Mouse (Mus musculus): ENCODE data around the gene Jak3. TPM values are rescaled to one million over a fixed set of nuclear protein-coding genes. Genes with fewer than 3 reads are reported as not detected.

The Jak3 gene
- total and polyA plus RNA-seq, 3 experiments, result 15.7 to 68.8 (median 29.8) TPM

- Histone ChIP-seq H3K4me1 (ENCODE audit: insufficient read depth, low read depth, low read length) (peaks cover 35% of the 10 kb centered on the region), H3K36me3 (replicated peaks) (no peaks in the 10 kb centered on the region), H3K4me3 (ENCODE audit: low read depth, low read length) (no peak overlapping the region), H3K9me3 (replicated peaks) (no peaks in the 10 kb centered on the region), H3K27me3 (ENCODE audit: insufficient read depth, low read length) (peaks cover 67% of the 10 kb centered on the region)
- no peak for ATAC-seq (ENCODE audit: extremely low read depth, insufficient number of reproducible peaks, low FRiP score, poor library complexity, severe bottlenecking)
- TF ChIP-seq GATA1 (IDR thresholded peaks at IDR 0.05; ENCODE audit: borderline replicate concordance, low read length), result no peak
- no peak for TF ChIP-seq TAL1 (conservative IDR thresholded peaks at IDR 0.05; ENCODE audit: low read depth, low read length)
- TF ChIP-seq CTCF (IDR thresholded peaks at IDR 0.05; ENCODE audit: low read depth, low read length), result no peak
- TF ChIP-seq GATA2 (IDR thresholded peaks at IDR 0.05; ENCODE audit: borderline replicate concordance, low read depth, low read length), result no peak
- TF ChIP-seq POLR2AphosphoS5 (IDR thresholded peaks at IDR 0.05; ENCODE audit: insufficient replicate concordance, low read depth, low read length), result no peak
- DNase-seq (ENCODE audit: low spot score), result no peak
These were observed 37.8 kb upstream of the Jak3 start for GRCm38 (mm10) chr8:71638321-71638720.

DNA sequence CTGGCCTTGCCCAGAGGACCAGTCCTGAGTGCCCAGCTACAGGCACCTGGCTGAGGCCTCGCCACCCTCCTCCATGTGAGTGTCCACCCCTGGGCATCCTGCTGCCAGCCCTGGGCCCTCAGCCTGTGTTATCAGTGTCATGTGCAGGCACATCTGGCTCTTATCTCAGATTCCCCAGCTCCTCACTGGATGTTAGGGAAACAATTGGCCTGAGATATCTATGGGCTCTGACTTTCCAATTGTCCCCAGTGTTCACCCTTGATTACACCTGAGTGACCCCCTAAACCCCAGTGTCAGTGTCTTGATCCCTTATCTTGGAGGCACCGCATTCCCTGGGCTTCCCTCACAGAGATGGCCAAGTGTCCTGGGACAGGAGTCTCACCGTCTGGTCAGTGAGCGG, 36.8 kb upstream of the Jak3 start:
- H3K36me3 ChIP-seq (replicated peaks), result no peaks in the 10 kb centered on the region
- H3K27me3 ChIP-seq (ENCODE audit: insufficient read depth, low read length), result peaks cover 62% of the 10 kb centered on the region
- ATAC-seq (ENCODE audit: extremely low read depth, insufficient number of reproducible peaks, low FRiP score, poor library complexity, severe bottlenecking), result peak; percentile 54; the same call in 1 of the 2 replicates
- no peaks in the 10 kb centered on the region for H3K9me3 ChIP-seq (replicated peaks)
- peaks cover 27% of the 10 kb centered on the region for H3K4me1 ChIP-seq (ENCODE audit: insufficient read depth, low read depth, low read length)
- DNase-seq (ENCODE audit: low spot score), result no peak
- H3K4me3 ChIP-seq (ENCODE audit: low read depth, low read length), result peak overlapping the region; percentile 35; the same call in 1 of the 2 replicates
- TF ChIP-seq GATA1 (IDR thresholded peaks at IDR 0.05; ENCODE audit: borderline replicate concordance, low read length) (no peak), TAL1 (conservative IDR thresholded peaks at IDR 0.05; ENCODE audit: low read depth, low read length) (peak; percentile 56)

- peaks cover 57% of the 10 kb centered on the region for H3K27me3 ChIP-seq (ENCODE audit: insufficient read depth, low read length)
- H3K36me3 ChIP-seq (replicated peaks), result no peaks in the 10 kb centered on the region
- TF ChIP-seq CTCF (IDR thresholded peaks at IDR 0.05; ENCODE audit: low read depth, low read length) (no peak), POLR2AphosphoS5 (IDR thresholded peaks at IDR 0.05; ENCODE audit: insufficient replicate concordance, low read depth, low read length) (no peak), GATA2 (IDR thresholded peaks at IDR 0.05; ENCODE audit: borderline replicate concordance, low read depth, low read length) (no peak), GATA1 (IDR thresholded peaks at IDR 0.05; ENCODE audit: borderline replicate concordance, low read length) (no peak), TAL1 (conservative IDR thresholded peaks at IDR 0.05; ENCODE audit: low read depth, low read length) (no peak)
- 0 out of 2 replicates have a peak, but pooled peaks cover 4% of the 10 kb centered on the region for H3K4me1 ChIP-seq (ENCODE audit: insufficient read depth, low read depth, low read length)
- ATAC-seq (ENCODE audit: extremely low read depth, insufficient number of reproducible peaks, low FRiP score, poor library complexity, severe bottlenecking) (no peak), DNase-seq (ENCODE audit: low spot score) (no peak)
- H3K4me3 ChIP-seq (ENCODE audit: low read depth, low read length), result no peak overlapping the region
- no peaks in the 10 kb centered on the region for H3K9me3 ChIP-seq (replicated peaks)
These were observed 30.6 kb upstream of the Jak3 start for GRCm38 (mm10) chr8:71645510-71645909.

GRCm38 (mm10) chr8:71654600-71654999, 21.5 kb upstream of the Jak3 start:
- TF ChIP-seq TAL1 (conservative IDR thresholded peaks at IDR 0.05; ENCODE audit: low read depth, low read length), result no peak
- TF ChIP-seq CTCF (IDR thresholded peaks at IDR 0.05; ENCODE audit: low read depth, low read length), result no peak
- TF ChIP-seq GATA1 (IDR thresholded peaks at IDR 0.05; ENCODE audit: borderline replicate concordance, low read length), result no peak
- no peak for TF ChIP-seq GATA2 (IDR thresholded peaks at IDR 0.05; ENCODE audit: borderline replicate concordance, low read depth, low read length)
- TF ChIP-seq POLR2AphosphoS5 (IDR thresholded peaks at IDR 0.05; ENCODE audit: insufficient replicate concordance, low read depth, low read length), result no peak
- Histone ChIP-seq H3K36me3 (replicated peaks) (no peaks in the 10 kb centered on the region), H3K4me1 (ENCODE audit: insufficient read depth, low read depth, low read length) (peaks cover 21% of the 10 kb centered on the region), H3K9me3 (replicated peaks) (no peaks in the 10 kb centered on the region), H3K27me3 (ENCODE audit: insufficient read depth, low read length) (peaks cover 52% of the 10 kb centered on the region), H3K4me3 (ENCODE audit: low read depth, low read length) (no peak overlapping the region)
- DNase-seq (ENCODE audit: low spot score), result no peak
- no peak for ATAC-seq (ENCODE audit: extremely low read depth, insufficient number of reproducible peaks, low FRiP score, poor library complexity, severe bottlenecking)

- peaks cover 62% of the 10 kb centered on the region for H3K27me3 ChIP-seq (ENCODE audit: insufficient read depth, low read length)
- DNase-seq (ENCODE audit: low spot score) (no peak), ATAC-seq (ENCODE audit: extremely low read depth, insufficient number of reproducible peaks, low FRiP score, poor library complexity, severe bottlenecking) (no peak)
- H3K9me3 ChIP-seq (replicated peaks), result no peaks in the 10 kb centered on the region
- peaks cover 5% of the 10 kb centered on the region for H3K36me3 ChIP-seq (replicated peaks)
- H3K4me1 ChIP-seq (ENCODE audit: insufficient read depth, low read depth, low read length), result peaks cover 26% of the 10 kb centered on the region
- TF ChIP-seq CTCF (IDR thresholded peaks at IDR 0.05; ENCODE audit: low read depth, low read length) (no peak), TAL1 (conservative IDR thresholded peaks at IDR 0.05; ENCODE audit: low read depth, low read length) (no peak), GATA2 (IDR thresholded peaks at IDR 0.05; ENCODE audit: borderline replicate concordance, low read depth, low read length) (no peak), POLR2AphosphoS5 (IDR thresholded peaks at IDR 0.05; ENCODE audit: insufficient replicate concordance, low read depth, low read length) (no peak), GATA1 (IDR thresholded peaks at IDR 0.05; ENCODE audit: borderline replicate concordance, low read length) (no peak)
- no peak overlapping the region; the same call in 1 of the 2 replicates for H3K4me3 ChIP-seq (ENCODE audit: low read depth, low read length)
These were observed 18.3 kb upstream of the Jak3 start for GRCm38 (mm10) chr8:71657816-71658215.

DNA sequence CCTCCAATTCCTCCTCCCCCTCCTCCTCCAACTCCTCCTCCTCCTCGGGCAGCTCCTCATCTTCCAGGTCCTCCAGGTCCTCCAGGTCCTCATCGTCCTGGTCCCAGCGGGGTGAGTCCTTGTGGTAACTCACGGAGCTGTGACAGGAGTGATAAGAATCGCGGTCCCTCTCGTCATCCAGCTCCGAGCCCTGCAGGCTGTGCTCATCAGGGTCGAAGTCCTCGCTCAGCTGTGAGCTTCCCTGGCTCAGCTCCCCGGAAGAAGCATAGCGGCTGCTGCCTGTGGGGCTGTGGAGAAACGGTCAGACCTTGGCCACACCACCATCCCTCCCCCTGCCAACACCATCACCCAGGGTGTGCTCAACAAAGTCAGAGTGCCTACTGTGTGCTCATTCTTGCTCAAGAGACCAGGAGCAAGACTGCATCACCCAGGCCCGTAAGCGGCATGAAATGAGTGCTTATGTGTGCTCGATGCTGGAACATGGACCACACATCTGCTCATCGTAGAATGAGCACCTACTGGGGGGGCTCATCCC, 17.5 kb upstream of the Jak3 start:
- H3K9me3 ChIP-seq (replicated peaks), result no peaks in the 10 kb centered on the region
- DNase-seq (ENCODE audit: low spot score) (no peak), ATAC-seq (ENCODE audit: extremely low read depth, insufficient number of reproducible peaks, low FRiP score, poor library complexity, severe bottlenecking) (no peak)
- H3K27me3 ChIP-seq (ENCODE audit: insufficient read depth, low read length), result peaks cover 62% of the 10 kb centered on the region
- H3K36me3 ChIP-seq (replicated peaks), result peaks cover 5% of the 10 kb centered on the region
- H3K4me3 ChIP-seq (ENCODE audit: low read depth, low read length), result no peak overlapping the region
- H3K4me1 ChIP-seq (ENCODE audit: insufficient read depth, low read depth, low read length), result peaks cover 26% of the 10 kb centered on the region
- TF ChIP-seq POLR2AphosphoS5 (IDR thresholded peaks at IDR 0.05; ENCODE audit: insufficient replicate concordance, low read depth, low read length) (no peak), TAL1 (conservative IDR thresholded peaks at IDR 0.05; ENCODE audit: low read depth, low read length) (no peak), GATA1 (IDR thresholded peaks at IDR 0.05; ENCODE audit: borderline replicate concordance, low read length) (no peak), CTCF (IDR thresholded peaks at IDR 0.05; ENCODE audit: low read depth, low read length) (no peak), GATA2 (IDR thresholded peaks at IDR 0.05; ENCODE audit: borderline replicate concordance, low read depth, low read length) (no peak)

Data from G1E (cell line).